In genomic region chr17:79332864-79333263, GRCm38 (mm10) we compare ENCODE assay signal across 20 mouse cellular contexts. TPM values are rescaled to one million over a fixed set of nuclear protein-coding genes. Genes with fewer than 3 reads are reported as not detected.
DNase-seq lines count a peak whose midpoint lies in the region; ATAC-seq and TF ChIP-seq lines count a peak whose summit lies in the region.
"Had no signal": no experiment of that assay in that cellular context is flagged by ENCODE, and none has a peak within 500 bp of the region (broad histone marks: within the 10 kb centered on the region; RNA-seq: fewer than 3 reads in every experiment).

No protein-coding gene starts in this region.

- H3K4me3 ChIP-seq in lung, postnatal 0 days (ENCODE audit: low read depth, low read length): no peak overlapping the region
- no peak overlapping the region for H3K4me3 ChIP-seq in macrophage (ENCODE audit: inconsistent target)
- H3K4me3 ChIP-seq: forebrain, embryonic 12.5 days; hindbrain, embryonic 12.5 days; limb, embryonic 15.5 days; midbrain, embryonic 12.5 days; neural tube, embryonic 13.5 days had no signal

- no peak for TF ChIP-seq CTCF in lung, postnatal 0 days (IDR thresholded peaks at IDR 0.05)

- peak; percentile 93 for DNase-seq in heart, adult 11 months
- no peak for DNase-seq in heart, postnatal 25 days (ENCODE audit: low spot score)
- DNase-seq in lung, postnatal 0 days (ENCODE audit: low spot score): peak; percentile 17
- DNase-seq in lung, postnatal 14 days: no peak
- no peak for DNase-seq in left cerebral cortex, postnatal 36 days (ENCODE audit: low spot score in 2 of 2)
- DNase-seq in urinary bladder, postnatal 25 days (ENCODE audit: low spot score): no peak
- DNase-seq: adrenal gland, postnatal 36 days; B cell, adult 2 months; cerebellum, adult 18-20 months; kidney, adult 2 months; kidney, postnatal 10 days; right cerebral cortex, adult 18-20 months; thymus, postnatal 25 days had no signal

- WGBS in lung, postnatal 0 days: 56% methylated on average over 3 of the region's 3 CpGs
- WGBS in macrophage (ENCODE audit: missing documents): 25% methylated on average over 3 of the region's 3 CpGs

- H3K4me2 ChIP-seq in lung, postnatal 0 days (replicated peaks; ENCODE audit: low read depth, low read length): no peak overlapping the region
- H3K4me2 ChIP-seq: forebrain, embryonic 12.5 days; hindbrain, embryonic 12.5 days; limb, embryonic 15.5 days; midbrain, embryonic 12.5 days; neural tube, embryonic 13.5 days had no signal

- no peaks in the 10 kb centered on the region for H3K27me3 ChIP-seq in lung, postnatal 0 days (replicated peaks; ENCODE audit: insufficient read depth, low read length)
- H3K27me3 ChIP-seq: forebrain, embryonic 12.5 days; hindbrain, embryonic 12.5 days; limb, embryonic 15.5 days; midbrain, embryonic 12.5 days; neural tube, embryonic 13.5 days had no signal

- no peaks in the 10 kb centered on the region for H3K4me1 ChIP-seq in lung, postnatal 0 days (ENCODE audit: insufficient read depth, low read depth, low read length)
- H3K4me1 ChIP-seq: forebrain, embryonic 12.5 days; hindbrain, embryonic 12.5 days; midbrain, embryonic 12.5 days had no signal

- peaks cover 40% of the 10 kb centered on the region for H3K79me2 ChIP-seq in macrophage (ENCODE audit: inconsistent target)

- no peak for TF ChIP-seq EP300 in lung, postnatal 0 days (IDR thresholded peaks at IDR 0.05)

- intact Hi-C loops in heart, postnatal 25 days (cut with DNase I): no loop called here
- intact Hi-C loops in left cerebral cortex, postnatal 36 days (cut with DNase I): no loop called here

- no peaks in the 10 kb centered on the region for H3K9me3 ChIP-seq in lung, postnatal 0 days (ENCODE audit: low read length)
- H3K9me3 ChIP-seq: forebrain, embryonic 12.5 days; hindbrain, embryonic 12.5 days; limb, embryonic 15.5 days; midbrain, embryonic 12.5 days; neural tube, embryonic 13.5 days had no signal

- no peak overlapping the region for H3K27ac ChIP-seq in lung, postnatal 0 days (ENCODE audit: low read length)
- H3K27ac ChIP-seq in macrophage: peak overlapping the region; percentile 46
- H3K27ac ChIP-seq: forebrain, embryonic 12.5 days; hindbrain, embryonic 12.5 days; limb, embryonic 15.5 days; midbrain, embryonic 12.5 days; neural tube, embryonic 13.5 days had no signal

- H3K36me3 ChIP-seq in lung, postnatal 0 days (ENCODE audit: insufficient read depth, low read length): no peaks in the 10 kb centered on the region
- peaks cover 22% of the 10 kb centered on the region; the same call in 1 of the 2 replicates for H3K36me3 ChIP-seq in macrophage (ENCODE audit: inconsistent target)

- ATAC-seq in lung, postnatal 0 days: no peak
- ATAC-seq: inflammation-experienced regulatory T-cells, adult 6 months had no signal

- no peak overlapping the region for H3K9ac ChIP-seq in lung, postnatal 0 days (replicated peaks; ENCODE audit: low read depth)
- H3K9ac ChIP-seq: forebrain, embryonic 12.5 days; hindbrain, embryonic 12.5 days; limb, embryonic 15.5 days; midbrain, embryonic 12.5 days; neural tube, embryonic 13.5 days had no signal

RNA-seq across cellular contexts. Expression of gene Cdc42ep3, which starts 22.0 kb away (rescaled TPM):
- total RNA-seq in heart, postnatal 25 days (2021): 10 to 100 TPM; 33.0 to 39.4 TPM
- 71.2 and 81.3 TPM in 2 replicates for polyA plus RNA-seq in lung, postnatal 0 days (2015; fragmentation: Nextera tagmentation; extraction: Ambion mirVana)
- 10 to 100 TPM in 8 of 26 experiments, 1 to 10 TPM in 18; 2.1 to 33.6 (median 6.9) TPM for total RNA-seq in macrophage (2018; cell fraction: chromatin; rRNA removed)
- 10 to 100 TPM in 19 of 26 experiments, 1 to 10 TPM in 7; 5.6 to 23.6 (median 13.1) TPM for total RNA-seq in macrophage (2018; cell fraction: cytosol; rRNA removed)
- total RNA-seq in macrophage (2018; cell fraction: nucleus; rRNA removed): 10 to 100 TPM in 18 of 26 experiments, 1 to 10 TPM in 8; 6.2 to 46.4 (median 13.2) TPM
- 16.1 to 20.5 TPM (median 19.7 TPM) in 3 replicates for polyA plus RNA-seq in macrophage (2018)
- total RNA-seq in left cerebral cortex, postnatal 36 days (2021): 10 to 100 TPM; 17.3 to 19.5 TPM

Comparison
In these comparisons a context has a peak if more than half of its experiments do, and no peak if none do; other contexts are left out.
1. DNase-seq: peak in heart, adult 11 months (single experiment) and lung, postnatal 0 days (single experiment); none in heart, postnatal 25 days (single experiment), lung, postnatal 14 days (single experiment), left cerebral cortex, postnatal 36 days (0 of 2) and urinary bladder, postnatal 25 days (single experiment).